Mouse (Mus musculus): ENCODE measurements at regions not wholly inside any gene's neighbourhood (a gene's known extent, or its start where the extent isn't known, plus 50 kb on each side); places are given as distances from the start of the nearest gene placed in this dataset.

GRCm38 (mm10) chr2:178712391-178712892, 282.1 kb downstream of the Cdh26 start:
- DNase-seq (ENCODE audit: low spot score in 2 of 2), result no peak

- no peak for DNase-seq (ENCODE audit: low spot score in 2 of 2)
Observed at GRCm38 (mm10) chr2:178715500-178716245, 285.3 kb downstream of the Cdh26 start.

- DNase-seq (ENCODE audit: low spot score in 2 of 2), result no peak
Observed at GRCm38 (mm10) chr2:178718048-178718447, 287.7 kb downstream of the Cdh26 start.

GRCm38 (mm10) chr2:178723455-178723854, 293.1 kb downstream of the Cdh26 start:
- no peak for DNase-seq (ENCODE audit: low spot score in 2 of 2)

DNA sequence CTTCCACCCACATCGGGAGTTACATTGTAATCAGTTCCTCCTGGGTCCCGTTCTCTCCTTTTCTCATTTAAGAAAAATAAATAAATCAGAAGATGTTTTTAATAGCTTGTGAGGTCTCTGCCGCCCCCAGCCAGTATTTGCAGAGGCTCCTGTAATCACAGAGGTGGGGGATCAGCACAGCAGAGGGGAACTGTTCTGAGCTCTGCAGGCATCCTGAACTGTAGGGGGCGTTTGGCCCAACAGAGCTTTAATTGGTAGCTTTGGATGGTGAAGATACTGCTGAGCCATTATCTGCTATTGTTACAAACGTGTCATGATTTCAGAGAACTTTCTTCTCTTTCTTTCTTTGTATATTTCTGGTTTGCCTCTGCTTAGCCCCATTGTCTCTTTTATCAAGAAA, 293.9 kb downstream of the Cdh26 start:
- no peak for DNase-seq (ENCODE audit: low spot score in 2 of 2)

- no peak for DNase-seq (ENCODE audit: low spot score in 2 of 2)
Observed at GRCm38 (mm10) chr2:178727930-178728793, 297.8 kb downstream of the Cdh26 start.

DNA sequence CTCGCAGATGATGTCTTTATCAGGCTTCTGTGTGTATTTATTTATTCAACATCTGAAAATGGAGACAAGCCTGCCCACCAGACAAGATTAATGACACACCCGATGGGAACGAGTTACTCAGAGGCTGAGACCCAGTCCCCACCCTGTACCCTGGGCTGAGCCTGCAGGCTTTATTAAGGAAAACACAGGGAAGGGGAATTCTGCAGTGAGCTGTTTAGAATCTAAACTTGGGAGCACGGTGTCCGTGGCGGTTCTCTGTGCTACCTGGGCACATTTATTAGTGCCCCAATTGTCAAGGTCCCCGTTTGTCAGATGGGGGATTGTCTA, 298.4 kb downstream of the Cdh26 start:
- no peak for DNase-seq (ENCODE audit: low spot score in 2 of 2)

- DNase-seq (ENCODE audit: low spot score in 2 of 2), result no peak
Observed at GRCm38 (mm10) chr2:178735099-178735498, 304.8 kb downstream of the Cdh26 start.

GRCm38 (mm10) chr2:178744617-178745016, 314.3 kb downstream of the Cdh26 start:
- DNase-seq (ENCODE audit: low spot score in 2 of 2), result no peak

- no peak for DNase-seq (ENCODE audit: low spot score in 2 of 2)
Observed at GRCm38 (mm10) chr2:178745296-178746015, 315.1 kb downstream of the Cdh26 start.

GRCm38 (mm10) chr2:178751247-178751646, 320.9 kb downstream of the Cdh26 start:
- no peak for DNase-seq (ENCODE audit: low spot score in 2 of 2)

DNA sequence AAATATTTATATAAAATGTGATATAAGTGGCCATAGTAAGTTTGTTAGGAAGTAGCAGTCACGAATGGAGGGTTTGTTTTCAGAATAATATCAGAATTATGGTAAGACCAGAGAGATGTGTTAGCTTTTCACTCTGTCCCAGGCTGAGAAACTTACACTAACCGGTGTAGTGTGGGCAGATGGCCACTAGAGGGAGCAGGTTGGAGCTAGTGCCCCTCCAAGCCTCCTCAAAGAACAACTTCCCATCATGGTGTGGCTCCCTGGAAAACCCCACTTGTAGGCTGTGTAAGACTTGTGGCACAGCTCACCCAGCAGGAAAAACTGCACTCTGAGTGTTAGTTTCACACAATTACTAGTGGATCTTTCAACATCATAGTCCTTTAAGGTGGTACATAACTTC, 328.0 kb downstream of the Cdh26 start:
- peak; percentile 20 to 73 for DNase-seq (ENCODE audit: low spot score in 2 of 2)

GRCm38 (mm10) chr2:178768526-178768925, 338.2 kb downstream of the Cdh26 start:
- DNase-seq (ENCODE audit: low spot score in 2 of 2), result no peak

DNA sequence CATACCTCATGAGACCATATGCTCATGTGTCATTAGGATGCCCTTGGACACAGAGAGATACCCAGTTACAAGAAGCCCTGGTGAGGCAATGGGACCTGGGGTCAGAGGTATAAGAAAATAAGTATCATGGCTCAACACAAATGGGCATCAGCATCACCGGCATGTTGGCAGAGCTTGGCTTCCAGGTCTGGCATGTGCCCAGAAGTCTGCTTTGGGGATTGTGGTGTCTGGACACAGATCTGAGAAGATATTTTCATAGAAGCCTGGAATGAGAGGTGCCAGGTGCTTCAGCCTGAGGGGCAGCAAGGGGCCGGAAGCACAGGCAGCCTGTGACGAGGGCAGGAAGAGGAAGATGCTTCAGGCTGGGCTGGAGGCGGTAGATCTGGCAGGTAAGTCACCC, 338.7 kb downstream of the Cdh26 start:
- no peak for DNase-seq (ENCODE audit: low spot score in 2 of 2)

DNA sequence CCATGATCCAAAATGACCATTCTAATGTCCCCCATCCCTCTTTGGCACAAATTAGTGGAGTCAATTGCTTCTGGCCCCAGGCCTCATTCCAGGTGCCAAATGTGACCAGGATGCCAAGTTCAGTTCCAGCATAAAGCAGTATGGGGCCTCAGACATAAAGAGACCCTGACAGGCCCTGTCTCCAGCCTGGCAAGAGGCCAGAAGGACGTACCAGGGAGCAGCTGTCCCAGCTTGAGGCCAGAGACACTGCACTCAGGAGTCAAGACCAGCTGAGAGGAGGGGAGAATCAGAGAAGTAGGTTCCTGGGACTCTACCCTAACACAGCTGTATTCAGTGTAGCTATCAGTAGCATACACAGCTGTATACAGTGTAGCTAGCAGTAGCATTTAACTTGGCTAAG, 341.1 kb downstream of the Cdh26 start:
- no peak for DNase-seq (ENCODE audit: low spot score in 2 of 2)

- no peak for DNase-seq (ENCODE audit: low spot score in 2 of 2)
Observed at GRCm38 (mm10) chr2:178771881-178772280, 341.6 kb downstream of the Cdh26 start.

DNA sequence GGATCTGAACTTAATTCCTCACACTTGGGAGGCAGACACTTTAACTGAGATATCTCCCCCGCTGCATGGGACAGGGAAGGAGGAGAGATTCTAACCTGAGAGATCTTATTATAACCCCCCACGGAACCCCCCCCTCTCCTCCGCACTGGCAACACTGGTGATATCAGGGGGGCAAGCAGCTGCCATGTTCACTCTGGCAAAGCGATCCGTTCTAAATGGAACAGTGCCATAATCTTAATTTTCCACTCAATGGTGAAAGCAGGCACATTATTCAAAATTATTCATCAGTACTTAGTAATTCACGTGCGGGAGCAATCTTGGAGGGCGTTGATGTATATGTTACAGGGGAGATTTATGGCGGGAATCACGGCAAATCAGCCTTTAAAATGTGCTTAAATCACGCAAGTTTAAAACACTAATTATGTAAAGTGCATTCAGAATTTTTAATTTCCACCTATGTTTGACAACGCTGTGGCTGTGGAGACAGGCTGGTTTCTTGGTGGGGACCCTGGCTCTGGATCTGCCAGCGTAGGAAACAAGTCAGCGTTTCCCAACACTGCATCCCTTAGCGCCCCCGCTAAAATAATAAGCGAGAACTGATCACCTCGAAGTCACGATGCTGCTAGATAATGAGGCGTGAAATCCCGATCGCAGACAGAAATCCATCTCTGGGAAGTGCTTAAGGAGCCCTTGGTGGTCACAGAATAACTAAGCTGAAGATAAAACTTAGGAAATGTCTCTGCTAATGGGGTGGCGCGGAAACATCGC, 354.7 kb downstream of the Cdh26 start:
- no peak for DNase-seq (ENCODE audit: low spot score in 2 of 2)

DNA sequence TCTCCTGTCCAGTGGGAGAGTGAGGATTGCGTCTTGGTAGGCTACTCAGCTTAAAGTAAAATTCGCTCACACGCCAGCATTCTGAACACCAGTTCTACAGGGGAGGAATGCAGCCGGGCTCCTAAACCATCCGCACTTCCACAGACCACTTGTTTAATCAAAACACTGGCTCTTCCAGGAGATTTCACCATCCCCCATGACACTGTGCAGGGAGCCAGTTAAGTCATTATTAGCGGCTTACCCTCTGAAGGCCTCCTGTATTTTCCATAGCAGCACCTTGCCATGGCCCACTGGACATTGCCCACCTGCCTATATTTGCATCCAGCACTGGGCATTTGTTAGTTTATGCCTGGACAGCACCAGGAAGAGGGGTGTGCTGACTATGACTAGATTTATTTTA, 355.5 kb downstream of the Cdh26 start:
- DNase-seq (ENCODE audit: low spot score in 2 of 2), result no peak

DNA sequence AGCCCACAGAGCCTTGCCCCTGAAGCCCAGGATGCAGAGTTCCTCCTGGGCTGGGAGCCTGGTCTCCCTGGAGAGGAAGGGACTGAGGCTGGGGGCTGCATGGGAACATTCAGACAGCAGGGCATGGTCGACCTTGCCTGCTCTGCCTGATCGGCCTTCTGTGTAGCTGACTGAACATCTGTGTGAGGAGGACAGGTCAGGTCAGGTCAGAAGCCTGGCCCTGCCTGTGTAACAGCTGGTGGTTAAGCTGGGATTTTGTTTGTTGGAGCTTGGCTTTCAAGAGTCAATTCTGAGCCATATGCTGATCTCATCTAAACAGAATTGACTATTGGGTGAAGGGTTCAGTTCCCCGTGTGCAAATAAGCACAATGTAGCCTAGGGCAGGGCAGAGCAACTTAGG, 365.5 kb downstream of the Cdh26 start:
- no peak for DNase-seq (ENCODE audit: low spot score in 2 of 2)

DNA sequence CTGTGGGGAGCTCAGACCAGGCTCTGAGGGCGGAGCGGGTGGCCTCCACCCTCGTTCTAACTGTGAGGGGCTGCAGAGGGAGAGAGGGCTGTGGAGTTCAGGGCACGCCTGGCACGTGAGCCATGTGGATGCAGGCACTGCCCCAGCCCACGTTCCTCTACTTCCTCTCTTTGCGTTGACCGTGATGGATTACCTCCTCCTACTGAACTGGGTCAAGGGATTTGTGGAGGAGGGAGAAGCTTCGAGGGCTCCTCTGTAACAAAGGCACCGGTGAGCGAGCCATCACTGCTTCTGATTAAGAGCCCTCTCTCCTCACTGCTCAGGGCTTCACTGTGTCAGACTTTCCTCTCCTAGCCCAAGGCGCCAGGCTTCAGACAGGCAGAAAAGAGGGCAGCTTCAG, 371.1 kb downstream of the Cdh26 start:
- no peak for DNase-seq (ENCODE audit: low spot score in 2 of 2)

GRCm38 (mm10) chr2:178805283-178805682, 375.0 kb downstream of the Cdh26 start:
- DNase-seq (ENCODE audit: low spot score in 2 of 2), result no peak

GRCm38 (mm10) chr2:178821552-178821951, 391.2 kb downstream of the Cdh26 start:
- DNase-seq (ENCODE audit: low spot score in 2 of 2), result no peak
